Mouse (Mus musculus) B cell, adult 2 months (primary cell): ENCODE results near the gene Frmd4b.
"Not testable (repeated sequence)": the region's sequence is repeated elsewhere in the genome, so short reads cannot be mapped to it uniquely, and the experiment has no call there.

Experiments used
- DNase-seq, 2 experiments: peaks; one replicate each; pipeline ENCODE4 v3.0.0; 2022

The Frmd4b gene

GRCm38 (mm10) chr6:97283676-97284075 lies 333.7 kb downstream of the Frmd4b start:
- DNase-seq = no peak

- DNase-seq = no peak
Observed at GRCm38 (mm10) chr6:97278878-97279277, 338.5 kb downstream of the Frmd4b start.

- peak; percentile 59 to 66 for DNase-seq
Observed at GRCm38 (mm10) chr6:97278014-97278787, 339.1 kb downstream of the Frmd4b start.

DNA sequence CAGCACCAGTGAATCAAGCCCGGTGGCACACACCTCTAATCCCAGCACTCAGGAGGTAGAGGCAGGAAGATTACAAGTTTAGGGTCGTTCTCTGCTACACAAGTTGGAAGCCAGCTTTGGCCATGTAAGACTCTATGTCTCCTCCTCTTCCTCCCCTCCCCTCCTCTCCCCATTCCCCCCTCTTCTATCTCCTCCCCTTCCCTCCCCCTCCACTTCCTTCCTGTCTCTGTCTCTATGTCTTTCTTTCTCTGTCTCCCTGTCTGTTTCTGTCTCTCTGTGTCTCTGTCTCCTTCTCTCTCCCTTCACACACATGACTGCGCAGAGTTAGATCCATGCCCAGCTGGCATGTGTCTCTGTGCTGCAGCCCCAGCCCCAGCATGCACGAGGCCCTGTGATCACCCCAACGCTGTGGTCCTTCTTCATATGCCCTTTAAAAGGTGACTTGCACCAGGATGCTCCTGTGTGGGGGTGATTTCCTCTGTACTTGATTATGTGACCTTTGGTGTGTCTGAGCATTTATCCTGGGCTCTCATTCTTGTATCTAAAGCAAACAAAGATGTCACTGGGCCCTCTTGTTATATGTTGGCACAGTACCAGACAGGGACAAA lies 340.3 kb downstream of the Frmd4b start:
- no peak for DNase-seq

DNA sequence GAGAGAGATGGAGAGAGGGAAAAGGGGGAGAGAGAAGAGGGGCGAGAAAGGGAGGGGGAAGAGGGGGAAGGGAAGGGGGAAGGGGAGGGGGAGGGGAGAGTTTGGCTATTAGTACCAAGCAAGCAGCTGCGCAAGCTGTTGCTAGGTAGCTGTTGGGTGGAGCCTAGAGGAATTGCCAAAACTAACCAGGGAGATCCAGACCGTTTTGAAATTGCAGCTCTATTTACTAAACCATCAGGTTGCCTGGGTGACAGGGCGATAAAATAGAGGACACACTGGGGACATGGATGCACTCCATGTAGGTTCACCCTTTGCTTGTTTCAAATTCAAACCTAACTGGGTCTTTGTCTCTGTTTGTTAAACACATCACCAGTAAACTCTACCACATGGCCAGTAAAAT lies 341.0 kb downstream of the Frmd4b start:
- no peak for DNase-seq

- DNase-seq = no peak
Observed at GRCm38 (mm10) chr6:97275760-97276159, 341.6 kb downstream of the Frmd4b start.

DNA sequence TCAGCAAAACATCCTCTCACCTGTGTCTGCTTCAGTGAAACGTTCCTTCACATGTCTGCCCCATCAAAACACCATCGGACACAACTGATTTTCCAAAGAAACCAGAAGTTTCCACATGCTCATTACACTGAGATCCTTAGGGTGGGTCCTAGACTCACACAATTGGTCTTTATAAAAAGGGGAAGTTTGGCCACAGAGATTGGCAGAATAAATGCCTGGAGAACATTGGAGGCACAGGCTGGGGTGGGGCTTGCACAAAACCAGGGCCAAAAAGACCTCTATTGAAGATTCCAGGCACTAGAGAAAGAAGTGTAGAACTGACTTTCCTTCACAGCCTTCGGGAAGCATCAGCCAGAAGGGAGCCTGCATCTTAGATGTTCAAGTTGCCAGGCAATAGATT lies 343.6 kb downstream of the Frmd4b start:
- DNase-seq = no peak

DNA sequence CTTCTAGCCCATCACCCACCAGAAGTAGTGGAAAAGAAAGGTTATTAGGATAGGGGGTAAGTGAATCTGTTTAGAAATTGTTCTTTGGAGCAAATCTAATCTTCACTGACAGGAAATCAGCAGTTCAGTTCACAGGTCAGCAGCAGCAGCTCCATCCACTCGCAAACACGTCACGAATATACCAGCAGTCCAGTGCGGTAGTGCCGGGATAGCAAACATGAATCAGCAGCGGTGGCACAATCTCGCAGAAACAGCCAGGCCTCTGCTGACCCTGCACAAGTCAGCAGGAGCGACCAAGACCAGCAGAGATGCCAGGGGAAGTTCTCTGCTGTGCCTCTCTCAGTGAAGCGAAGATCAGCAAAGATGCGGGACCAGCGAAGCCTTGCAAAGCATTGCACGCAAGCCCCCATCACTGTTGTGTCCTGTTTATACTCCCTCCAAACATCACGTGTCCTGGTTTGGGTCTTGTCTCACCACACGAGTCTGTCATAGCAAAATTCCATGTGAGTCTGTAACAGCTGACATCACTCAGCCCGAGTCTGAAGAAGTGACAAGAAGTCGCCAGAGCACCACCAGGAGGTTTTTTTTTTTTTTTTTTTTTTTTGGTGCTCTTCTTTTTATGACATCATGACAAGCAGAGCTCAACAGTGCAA lies 344.2 kb downstream of the Frmd4b start:
- no peak for DNase-seq

DNA sequence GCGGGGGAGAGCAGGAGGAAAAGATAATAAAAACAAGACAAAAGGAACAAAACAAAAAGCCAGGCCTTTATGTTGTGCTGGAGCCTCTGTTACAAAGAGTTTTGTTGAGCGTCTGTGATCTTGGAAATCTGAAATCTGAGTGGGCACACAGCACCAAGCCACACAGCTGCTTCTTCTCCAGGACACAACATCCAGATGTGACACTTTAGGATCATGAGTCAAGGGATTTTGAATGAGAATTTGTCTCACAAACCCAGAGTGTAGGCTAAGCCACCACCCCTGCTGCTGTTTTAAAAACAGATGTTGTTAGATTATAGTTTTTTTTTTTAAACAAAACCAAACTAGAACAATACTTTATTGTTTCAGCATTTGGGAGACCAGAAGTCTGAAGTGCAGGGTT lies 345.0 kb downstream of the Frmd4b start:
- no peak for DNase-seq

- DNase-seq = no peak
Observed at GRCm38 (mm10) chr6:97269596-97269995, 347.7 kb downstream of the Frmd4b start.

GRCm38 (mm10) chr6:97267132-97267531 lies 350.2 kb downstream of the Frmd4b start:
- no peak for DNase-seq

DNA sequence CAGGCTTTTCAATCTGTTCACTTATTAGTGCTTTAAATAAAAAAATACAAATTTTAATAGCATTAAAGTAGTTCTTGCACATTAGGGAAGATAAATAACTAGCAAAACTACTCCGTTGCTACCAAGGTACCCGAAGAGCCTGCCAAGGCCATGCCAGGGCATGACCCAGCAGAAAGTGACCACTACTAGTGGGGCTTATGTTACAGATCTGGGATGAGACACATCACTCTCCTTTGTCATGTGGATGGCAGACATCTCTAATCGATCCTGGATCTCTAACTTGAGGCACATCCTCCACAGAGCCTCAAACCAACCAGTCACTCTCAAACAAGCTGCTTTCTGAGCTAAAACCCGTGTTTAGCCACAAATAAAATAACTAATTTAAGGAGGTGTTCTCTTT lies 350.7 kb downstream of the Frmd4b start:
- DNase-seq = no peak

- no peak for DNase-seq
Observed at GRCm38 (mm10) chr6:97265705-97266104, 351.6 kb downstream of the Frmd4b start.

GRCm38 (mm10) chr6:97265240-97265639 lies 352.1 kb downstream of the Frmd4b start:
- no peak for DNase-seq

- not testable (repeated sequence) for DNase-seq
Observed at GRCm38 (mm10) chr6:97263750-97264149, 353.6 kb downstream of the Frmd4b start.

GRCm38 (mm10) chr6:97262229-97262628 lies 355.1 kb downstream of the Frmd4b start:
- DNase-seq = no peak

DNA sequence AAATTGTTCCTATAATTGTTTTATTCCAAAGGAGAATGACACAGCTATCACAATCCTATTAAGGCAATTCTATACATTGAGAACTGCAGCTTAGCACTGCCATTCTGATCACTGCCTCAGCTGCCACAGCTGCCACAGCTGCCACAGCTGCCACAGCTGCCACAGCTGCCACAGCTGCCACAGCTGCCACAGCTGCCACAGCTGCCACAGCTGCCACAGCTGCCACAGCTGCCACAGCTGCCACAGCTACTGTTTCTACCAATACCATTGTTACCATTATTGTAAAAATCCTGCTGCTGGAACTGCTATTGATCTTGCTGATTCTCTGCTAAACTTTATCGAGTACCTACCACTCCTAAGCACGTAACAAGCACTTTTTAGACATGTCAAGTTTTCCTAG lies 357.4 kb downstream of the Frmd4b start:
- DNase-seq = not testable (repeated sequence)

GRCm38 (mm10) chr6:97258489-97258888 lies 358.9 kb downstream of the Frmd4b start:
- DNase-seq = no peak

DNA sequence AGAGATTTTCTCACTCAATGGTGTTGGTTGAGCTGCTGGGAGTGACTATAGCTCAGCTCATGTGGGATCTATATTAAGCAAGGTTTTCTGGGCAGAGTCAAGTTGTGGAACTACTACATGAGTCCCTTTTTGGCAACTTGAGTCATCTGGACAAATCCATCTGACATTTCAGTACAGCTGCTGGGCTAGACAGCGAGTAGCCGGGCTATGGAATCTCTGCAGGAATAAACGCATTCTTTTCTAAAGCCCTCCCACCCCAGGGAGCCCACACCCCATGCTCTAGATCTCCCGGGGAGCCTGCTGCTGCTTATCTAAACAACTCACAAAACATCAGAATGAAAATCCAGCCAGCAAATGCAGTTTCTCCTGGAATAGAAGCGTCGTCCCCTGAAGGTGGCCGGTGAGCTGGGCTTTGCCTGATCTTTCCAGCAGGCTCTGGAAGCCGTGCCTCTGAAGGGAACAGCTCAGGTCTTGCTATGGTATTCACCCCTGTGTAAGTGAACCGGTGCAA lies 364.6 kb downstream of the Frmd4b start, which contains the start of gene Lmod3:
Gene Lmod3, minus strand, starts transcription at position 49 of the 511 bp plus-strand sequence.
- no peak for DNase-seq

DNA sequence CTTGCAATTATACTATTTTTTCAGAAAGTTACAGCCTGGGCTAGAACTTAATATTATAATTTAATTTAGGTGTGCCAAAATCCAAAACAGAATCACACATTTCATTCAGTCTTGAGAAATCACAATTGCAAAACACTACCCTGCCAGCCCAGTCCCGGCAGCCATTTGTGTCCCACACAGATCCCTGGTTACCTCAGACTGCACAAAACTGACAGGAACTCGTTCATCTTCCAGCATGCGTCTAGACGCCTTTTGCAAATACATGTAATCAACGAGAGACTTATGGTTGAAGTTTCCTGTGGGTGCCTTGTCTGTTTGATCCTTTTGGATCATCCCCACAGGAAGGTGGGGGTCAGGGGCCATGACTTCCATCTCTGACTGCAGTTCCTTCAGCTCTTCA lies 365.3 kb downstream of the Frmd4b start:
- DNase-seq = no peak

DNA sequence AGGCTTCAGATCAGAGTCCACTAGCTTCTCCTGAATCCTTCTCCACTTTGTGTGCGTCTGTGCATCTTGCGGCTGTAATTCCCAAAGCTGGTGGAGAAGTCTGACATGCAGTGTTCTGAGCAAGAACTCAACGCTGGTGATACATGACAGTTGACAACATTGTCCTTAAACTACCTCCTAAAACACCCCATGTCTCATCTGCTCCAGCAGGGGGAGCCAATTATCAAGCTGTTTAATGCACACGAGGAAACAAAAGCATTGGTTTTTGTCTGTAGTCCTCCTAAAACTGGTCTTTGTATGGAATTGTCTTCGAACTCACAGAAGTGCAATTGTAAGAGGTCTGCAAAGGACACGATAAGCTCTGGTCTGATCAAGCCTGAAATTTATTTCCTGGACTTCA lies 366.4 kb downstream of the Frmd4b start:
- DNase-seq = peak; percentile 69 to 71

DNA sequence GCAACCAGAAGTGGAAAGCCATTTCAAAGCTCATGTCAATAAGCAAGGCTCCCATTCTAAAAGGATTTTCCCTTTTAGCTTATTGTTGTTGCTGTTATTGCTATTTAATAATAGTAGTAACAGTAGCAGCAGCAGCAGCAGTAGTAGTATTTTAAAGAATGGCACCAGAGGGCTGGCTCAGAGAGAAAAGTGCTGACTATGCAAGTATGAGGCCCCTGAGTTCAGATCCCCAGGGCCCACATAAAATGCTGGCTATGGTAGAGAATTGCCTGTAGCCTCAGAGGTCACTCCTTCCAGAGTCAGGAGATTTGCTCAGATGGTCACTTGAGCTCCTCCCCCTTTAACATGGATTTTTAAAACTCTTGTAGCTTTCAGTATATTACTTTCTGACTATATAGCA lies 372.1 kb downstream of the Frmd4b start:
- DNase-seq = no peak

DNA sequence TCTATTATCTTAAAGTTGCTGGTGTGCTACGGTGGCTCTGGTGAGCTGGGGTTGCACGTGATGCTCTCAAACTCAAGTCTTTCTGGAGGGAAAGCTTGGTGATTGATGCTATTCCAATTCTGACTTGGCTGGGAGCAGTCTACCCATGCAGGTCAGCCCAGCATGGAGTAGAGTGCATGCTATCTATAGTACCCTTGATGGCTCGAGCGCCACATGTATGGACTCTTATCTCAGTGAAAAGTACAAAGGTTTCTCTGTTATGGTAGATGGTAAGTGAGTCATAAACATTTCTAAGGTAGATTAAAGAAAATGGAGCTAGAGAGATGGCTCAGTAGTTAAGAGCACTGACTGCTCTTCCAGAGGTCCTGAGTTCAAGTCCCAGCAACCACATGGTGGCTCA lies 374.8 kb downstream of the Frmd4b start:
- no peak for DNase-seq

GRCm38 (mm10) chr6:97240092-97240491 lies 377.2 kb downstream of the Frmd4b start:
- no peak for DNase-seq
